Mouse (Mus musculus) stomach, postnatal 0 days (tissue): ENCODE results near the gene Tspan14.

Source experiments
- CTCF ChIP-seq: IDR thresholded peaks from 2 replicates; pipeline ENCODE4 v1.5.1; 2016; ENCODE audit warnings: antibody characterized with exemption, low read depth, mild to moderate bottlenecking, moderate library complexity
- EP300 ChIP-seq: optimal IDR thresholded peaks from 2 replicates; pipeline ENCODE3; 2016; ENCODE audit warnings: antibody characterized with exemption

- no peak for TF ChIP-seq CTCF
- TF ChIP-seq EP300: no peak
These were observed 81.4 kb downstream of the Tspan14 start for GRCm38 (mm10) chr14:40885225-40885624.
